Mouse (Mus musculus): ENCODE results near the gene Acr.
A peak's percentile ranks its signal among the peaks of the same experiment; 100 is the strongest.

Acr gene

GRCm38 (mm10) chr15:89556401-89557178, 11.5 kb upstream of the Acr start:
- TF ChIP-seq NANOG (IDR thresholded peaks at IDR 0.05; ENCODE audit: borderline replicate concordance, low read length) = no peak
- TF ChIP-seq CTCF (conservative IDR thresholded peaks at IDR 0.05; ENCODE audit: low read length) = peak; percentile 18; the same call in 1 of the 2 replicates
- TF ChIP-seq POU5F1 (IDR thresholded peaks at IDR 0.05; ENCODE audit: borderline replicate concordance, low read length) = no peak
- H3K27me3 ChIP-seq (ENCODE audit: insufficient read depth, low read length) = peaks cover 50% of the 10 kb centered on the region
- peak overlapping the region; percentile 72 for H3K4me3 ChIP-seq (replicated peaks; ENCODE audit: low read length)
- H3K36me3 ChIP-seq (ENCODE audit: insufficient read depth, low read length) = peaks cover 9% of the 10 kb centered on the region; the same call in 1 of the 2 replicates
- H3K9me3 ChIP-seq (ENCODE audit: low read length) = no peaks in the 10 kb centered on the region
- H3K4me1 ChIP-seq (replicated peaks; ENCODE audit: low read depth, low read length) = peaks cover 56% of the 10 kb centered on the region

- TF ChIP-seq POU5F1 (IDR thresholded peaks at IDR 0.05; ENCODE audit: borderline replicate concordance, low read length) (no peak), NANOG (IDR thresholded peaks at IDR 0.05; ENCODE audit: borderline replicate concordance, low read length) (no peak), CTCF (conservative IDR thresholded peaks at IDR 0.05; ENCODE audit: low read length) (no peak)
- peaks cover 60% of the 10 kb centered on the region for H3K4me1 ChIP-seq (replicated peaks; ENCODE audit: low read depth, low read length)
Observed at GRCm38 (mm10) chr15:89557179-89557995, 10.7 kb upstream of the Acr start.

GRCm38 (mm10) chr15:89557996-89558390, 10.1 kb upstream of the Acr start:
- peak overlapping the region; percentile 72 for H3K4me3 ChIP-seq (replicated peaks; ENCODE audit: low read length)
- H3K36me3 ChIP-seq (ENCODE audit: insufficient read depth, low read length) = no peaks in the 10 kb centered on the region
- H3K27me3 ChIP-seq (ENCODE audit: insufficient read depth, low read length) = peaks cover 46% of the 10 kb centered on the region
- TF ChIP-seq CTCF (conservative IDR thresholded peaks at IDR 0.05; ENCODE audit: low read length) (no peak), NANOG (IDR thresholded peaks at IDR 0.05; ENCODE audit: borderline replicate concordance, low read length) (no peak), POU5F1 (IDR thresholded peaks at IDR 0.05; ENCODE audit: borderline replicate concordance, low read length) (no peak)
- no peaks in the 10 kb centered on the region for H3K9me3 ChIP-seq (ENCODE audit: low read length)
- H3K4me1 ChIP-seq (replicated peaks; ENCODE audit: low read depth, low read length) = peaks cover 64% of the 10 kb centered on the region

More at GRCm38 (mm10) chr15:89557179-89557995, 10.7 kb upstream of the Acr start:
- peaks cover 2% of the 10 kb centered on the region; the same call in 1 of the 2 replicates for H3K36me3 ChIP-seq (ENCODE audit: insufficient read depth, low read length)
- peak overlapping the region; percentile 72 for H3K4me3 ChIP-seq (replicated peaks; ENCODE audit: low read length)
- H3K9me3 ChIP-seq (ENCODE audit: low read length) = no peaks in the 10 kb centered on the region
- H3K27me3 ChIP-seq (ENCODE audit: insufficient read depth, low read length) = peaks cover 46% of the 10 kb centered on the region

GRCm38 (mm10) chr15:89559202-89559731, 8.9 kb upstream of the Acr start:
- Histone ChIP-seq H3K27me3 (ENCODE audit: insufficient read depth, low read length) (peaks cover 46% of the 10 kb centered on the region), H3K4me1 (replicated peaks; ENCODE audit: low read depth, low read length) (peaks cover 66% of the 10 kb centered on the region), H3K36me3 (ENCODE audit: insufficient read depth, low read length) (no peaks in the 10 kb centered on the region), H3K9me3 (ENCODE audit: low read length) (no peaks in the 10 kb centered on the region), H3K4me3 (replicated peaks; ENCODE audit: low read length) (peak overlapping the region; percentile 72)
- TF ChIP-seq CTCF (conservative IDR thresholded peaks at IDR 0.05; ENCODE audit: low read length) (peak; percentile 47), POU5F1 (IDR thresholded peaks at IDR 0.05; ENCODE audit: borderline replicate concordance, low read length) (no peak), NANOG (IDR thresholded peaks at IDR 0.05; ENCODE audit: borderline replicate concordance, low read length) (no peak)

GRCm38 (mm10) chr15:89572147-89572546, 4.0 kb downstream of the Acr start:
- Histone ChIP-seq H3K36me3 (ENCODE audit: insufficient read depth, low read length) (no peaks in the 10 kb centered on the region), H3K4me1 (replicated peaks; ENCODE audit: low read depth, low read length) (peaks cover 35% of the 10 kb centered on the region), H3K9me3 (ENCODE audit: low read length) (no peaks in the 10 kb centered on the region), H3K27me3 (ENCODE audit: insufficient read depth, low read length) (peaks cover 47% of the 10 kb centered on the region), H3K4me3 (replicated peaks; ENCODE audit: low read length) (no peak overlapping the region)
- TF ChIP-seq CTCF (conservative IDR thresholded peaks at IDR 0.05; ENCODE audit: low read length) (no peak), POU5F1 (IDR thresholded peaks at IDR 0.05; ENCODE audit: borderline replicate concordance, low read length) (no peak), NANOG (IDR thresholded peaks at IDR 0.05; ENCODE audit: borderline replicate concordance, low read length) (no peak)

- Histone ChIP-seq H3K27me3 (ENCODE audit: insufficient read depth, low read length) (no peaks in the 10 kb centered on the region), H3K4me3 (replicated peaks; ENCODE audit: low read length) (no peak overlapping the region), H3K4me1 (replicated peaks; ENCODE audit: low read depth, low read length) (peaks cover 33% of the 10 kb centered on the region), H3K9me3 (ENCODE audit: low read length) (peaks cover 7% of the 10 kb centered on the region), H3K36me3 (ENCODE audit: insufficient read depth, low read length) (no peaks in the 10 kb centered on the region)
- TF ChIP-seq CTCF (conservative IDR thresholded peaks at IDR 0.05; ENCODE audit: low read length) (no peak), NANOG (IDR thresholded peaks at IDR 0.05; ENCODE audit: borderline replicate concordance, low read length) (no peak), POU5F1 (IDR thresholded peaks at IDR 0.05; ENCODE audit: borderline replicate concordance, low read length) (no peak)
Observed at GRCm38 (mm10) chr15:89582494-89582893, 14.4 kb downstream of the Acr start.

GRCm38 (mm10) chr15:89585101-89585500, 17.0 kb downstream of the Acr start:
- Histone ChIP-seq H3K4me3 (replicated peaks; ENCODE audit: low read length) (peak overlapping the region; percentile 11; the same call in 1 of the 2 replicates), H3K4me1 (replicated peaks; ENCODE audit: low read depth, low read length) (peaks cover 33% of the 10 kb centered on the region), H3K9me3 (ENCODE audit: low read length) (peaks cover 7% of the 10 kb centered on the region), H3K36me3 (ENCODE audit: insufficient read depth, low read length) (no peaks in the 10 kb centered on the region), H3K27me3 (ENCODE audit: insufficient read depth, low read length) (peaks cover 4% of the 10 kb centered on the region; the same call in 1 of the 2 replicates)
- no peak for TF ChIP-seq NANOG (IDR thresholded peaks at IDR 0.05; ENCODE audit: borderline replicate concordance, low read length)
- no peak for TF ChIP-seq CTCF (conservative IDR thresholded peaks at IDR 0.05; ENCODE audit: low read length)
- TF ChIP-seq POU5F1 (IDR thresholded peaks at IDR 0.05; ENCODE audit: borderline replicate concordance, low read length) = no peak

- peaks cover 33% of the 10 kb centered on the region for H3K4me1 ChIP-seq (replicated peaks; ENCODE audit: low read depth, low read length)
- H3K27me3 ChIP-seq (ENCODE audit: insufficient read depth, low read length) = peaks cover 5% of the 10 kb centered on the region; the same call in 1 of the 2 replicates
- H3K36me3 ChIP-seq (ENCODE audit: insufficient read depth, low read length) = no peaks in the 10 kb centered on the region
- no peak overlapping the region for H3K4me3 ChIP-seq (replicated peaks; ENCODE audit: low read length)
- TF ChIP-seq POU5F1 (IDR thresholded peaks at IDR 0.05; ENCODE audit: borderline replicate concordance, low read length) (no peak), CTCF (conservative IDR thresholded peaks at IDR 0.05; ENCODE audit: low read length) (no peak), NANOG (IDR thresholded peaks at IDR 0.05; ENCODE audit: borderline replicate concordance, low read length) (no peak)
- peaks cover 7% of the 10 kb centered on the region for H3K9me3 ChIP-seq (ENCODE audit: low read length)
Observed at GRCm38 (mm10) chr15:89585631-89586030, 17.5 kb downstream of the Acr start.
